9 mouse cellular contexts compared by ENCODE assay signal in the genomic region with DNA sequence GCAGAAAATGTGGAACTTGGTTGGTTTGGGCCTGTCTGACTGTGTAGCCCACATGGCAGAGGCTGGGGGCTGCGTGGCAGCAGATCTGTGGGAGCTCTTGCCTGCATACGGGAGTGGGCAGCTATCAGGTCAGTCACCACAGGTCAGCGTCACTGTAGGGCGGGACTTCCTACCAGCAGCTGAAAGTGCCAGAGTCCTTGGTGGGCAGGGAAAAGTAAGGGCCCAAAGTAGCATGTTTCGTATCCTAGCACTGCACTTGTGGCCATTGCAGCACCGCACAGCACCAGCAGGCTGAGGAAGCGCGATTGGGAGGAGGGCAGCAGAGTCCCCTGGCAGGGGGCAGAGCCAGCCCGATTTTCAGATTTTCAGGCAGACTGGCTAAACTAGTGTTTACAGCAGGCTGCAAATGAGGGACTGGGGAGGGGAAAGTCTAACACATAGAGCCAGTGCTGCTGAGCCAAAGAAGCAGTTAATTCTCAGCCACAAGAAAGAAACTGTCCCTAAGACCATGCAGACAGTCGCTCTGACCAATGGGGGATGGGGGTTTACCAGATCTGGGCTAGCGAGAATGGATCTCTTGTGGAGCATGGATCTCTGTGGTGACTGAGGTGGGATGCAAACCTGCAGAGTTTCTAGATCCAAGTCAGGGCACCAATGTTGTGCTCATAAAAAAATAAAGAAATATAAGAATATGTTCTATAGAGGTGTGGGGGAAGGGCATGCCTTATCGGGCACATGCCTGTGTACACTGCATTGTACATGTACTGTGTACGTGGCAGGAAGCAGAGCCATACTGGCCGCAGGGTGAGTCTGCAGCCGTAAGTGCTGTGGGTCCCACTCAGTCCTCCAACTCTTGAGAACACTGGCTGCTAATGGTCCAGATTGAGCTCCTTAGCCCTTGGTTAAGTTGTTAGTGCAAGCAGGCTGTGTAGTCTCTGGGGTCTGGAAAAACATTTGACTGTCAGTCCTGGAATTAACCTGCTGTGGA. TPM values are rescaled to one million over a fixed set of nuclear protein-coding genes. Genes with fewer than 3 reads are reported as not detected.
DNase-seq lines count a peak whose midpoint lies in the region; ATAC-seq and TF ChIP-seq lines count a peak whose summit lies in the region.
"Had no signal": no experiment of that assay in that cellular context is flagged by ENCODE, and none has a peak within 500 bp of the region (broad histone marks: within the 10 kb centered on the region; RNA-seq: fewer than 3 reads in every experiment).

No protein-coding gene starts in this region.

- H3K36me3 ChIP-seq in embryonic facial prominence, embryonic 12.5 days: no peaks in the 10 kb centered on the region
- no peaks in the 10 kb centered on the region for H3K36me3 ChIP-seq in intestine, postnatal 0 days (ENCODE audit: control insufficient read depth, insufficient read depth)

- H3K27ac ChIP-seq in layer of hippocampus, adult 2 months: no peak overlapping the region
- H3K27ac ChIP-seq in embryonic facial prominence, embryonic 12.5 days: no peak overlapping the region
- no peak overlapping the region for H3K27ac ChIP-seq in intestine, postnatal 0 days (ENCODE audit: low read depth, low read length)

- H3K27me3 ChIP-seq in embryonic facial prominence, embryonic 12.5 days: no peaks in the 10 kb centered on the region
- no peaks in the 10 kb centered on the region for H3K27me3 ChIP-seq in intestine, postnatal 0 days (replicated peaks; ENCODE audit: control insufficient read depth, insufficient read depth, low read length)

- WGBS in embryonic facial prominence, embryonic 12.5 days: 38% methylated on average over 15 of the region's 15 CpGs
- WGBS in intestine, postnatal 0 days: 47% methylated on average over 15 of the region's 15 CpGs

- no peak for DNase-seq in layer of hippocampus, adult 2 months (ENCODE audit: low spot score in 2 of 2)
- DNase-seq in layer of hippocampus, adult 9-10 months (ENCODE audit: low spot score): no peak
- peak; percentile 54 for DNase-seq in retina, embryonic 14.5 days (ENCODE audit: low spot score)
- no peak for DNase-seq in ovary, postnatal 36 days (ENCODE audit: low spot score)
- no peak for DNase-seq in left cerebral cortex, postnatal 10 days (ENCODE audit: extremely low spot score in 1 of 2, low spot score in 2 of 2)
- DNase-seq: lung, postnatal 14 days had no signal

- H3K4me3 ChIP-seq in layer of hippocampus, adult 2 months: no peak overlapping the region
- H3K4me3 ChIP-seq in embryonic facial prominence, embryonic 12.5 days: no peak overlapping the region
- H3K4me3 ChIP-seq in intestine, postnatal 0 days (ENCODE audit: low read depth, low read length): no peak overlapping the region

- intact Hi-C loops in left cerebral cortex, postnatal 10 days (cut with DNase I): no loop called here

- H3K9ac ChIP-seq in embryonic facial prominence, embryonic 12.5 days: no peak overlapping the region
- no peak overlapping the region for H3K9ac ChIP-seq in intestine, postnatal 0 days (ENCODE audit: low read depth, low read length)

- no peaks in the 10 kb centered on the region for H3K9me3 ChIP-seq in embryonic facial prominence, embryonic 12.5 days
- no peaks in the 10 kb centered on the region for H3K9me3 ChIP-seq in intestine, postnatal 0 days (ENCODE audit: control insufficient read depth)

- 0 out of 2 replicates have a peak, but pooled peaks have one; percentile 23 for ATAC-seq in embryonic facial prominence, embryonic 12.5 days (ENCODE audit: insufficient number of reproducible peaks, insufficient read depth, low FRiP score, low TSS enrichment)
- no peak for ATAC-seq in intestine, postnatal 0 days
- ATAC-seq in frontal cortex, adult (ENCODE audit: low TSS enrichment): no peak

- H3K4me2 ChIP-seq in embryonic facial prominence, embryonic 12.5 days (replicated peaks): peak overlapping the region; percentile 24; the same call in 1 of the 2 replicates
- H3K4me2 ChIP-seq in intestine, postnatal 0 days (replicated peaks; ENCODE audit: low read depth): 0 out of 2 replicates have a peak overlapping the region, but pooled peaks have one; percentile 14

- no peaks in the 10 kb centered on the region for H3K4me1 ChIP-seq in embryonic facial prominence, embryonic 12.5 days
- no peaks in the 10 kb centered on the region for H3K4me1 ChIP-seq in intestine, postnatal 0 days (replicated peaks; ENCODE audit: control insufficient read depth, insufficient read depth, low read length)

- TF ChIP-seq CTCF in layer of hippocampus, adult 2 months (conservative IDR thresholded peaks at IDR 0.05): 0 out of 2 replicates have a peak, but pooled peaks have one; percentile 5
- no peak for TF ChIP-seq CTCF in intestine, postnatal 0 days (IDR thresholded peaks at IDR 0.05; ENCODE audit: low read depth)

RNA-seq across cellular contexts. Expression of a gene that starts 15.1 kb away (rescaled TPM):
- total RNA-seq in layer of hippocampus, adult 2 months (2021): under 1 TPM; 0.54 to 0.66 TPM
- polyA plus RNA-seq in embryonic facial prominence, embryonic 12.5 days (2016; fragmentation: Nextera tagmentation; extraction: Ambion mirVana): 0.20 and 0.47 TPM in 2 replicates
- 0.75 and 0.93 TPM in 2 replicates for polyA plus RNA-seq in intestine, postnatal 0 days (2015; fragmentation: Nextera tagmentation; extraction: Ambion mirVana)
- under 1 TPM; 0.81 to 0.84 TPM for total RNA-seq in left cerebral cortex, postnatal 10 days (2021)
